Mouse (Mus musculus) spleen, postnatal 14 days (tissue): ENCODE data around the gene Nme7.

Source experiments
- DNase-seq, 2 experiments: peaks; one replicate each; pipeline ENCODE4 v3.0.0; 2021 to 2022; ENCODE audit warnings: low spot score in 2 of 2

The Nme7 gene

GRCm38 (mm10) chr1:164319542-164320140, 15.7 kb downstream of the Nme7 start:
- no peak for DNase-seq

GRCm38 (mm10) chr1:164320731-164321130, 16.8 kb downstream of the Nme7 start:
- no peak for DNase-seq

- DNase-seq: no peak
Measured at GRCm38 (mm10) chr1:164321408-164321807, 17.5 kb downstream of the Nme7 start.

- DNase-seq: no peak
Measured at GRCm38 (mm10) chr1:164322987-164323650, 19.2 kb downstream of the Nme7 start.

- DNase-seq: no peak
Measured at GRCm38 (mm10) chr1:164324221-164324620, 20.3 kb downstream of the Nme7 start.

- no peak for DNase-seq
Measured at GRCm38 (mm10) chr1:164324878-164325277, 21.0 kb downstream of the Nme7 start.

- DNase-seq: no peak
Measured at GRCm38 (mm10) chr1:164326600-164327155, 22.8 kb downstream of the Nme7 start.

GRCm38 (mm10) chr1:164327764-164328163, 23.8 kb downstream of the Nme7 start:
- DNase-seq: no peak

- DNase-seq: no peak
Measured at GRCm38 (mm10) chr1:164332559-164332958, 28.6 kb downstream of the Nme7 start.

GRCm38 (mm10) chr1:164335435-164335834, 31.5 kb downstream of the Nme7 start:
- no peak for DNase-seq

- DNase-seq: no peak
Measured at GRCm38 (mm10) chr1:164335846-164336245, 31.9 kb downstream of the Nme7 start.

GRCm38 (mm10) chr1:164342161-164342560, 38.2 kb downstream of the Nme7 start:
- DNase-seq: peak in 1 of 2 experiments; percentile 20

GRCm38 (mm10) chr1:164353443-164353842, 49.5 kb downstream of the Nme7 start:
- no peak for DNase-seq

- no peak for DNase-seq
Measured at GRCm38 (mm10) chr1:164357995-164358394, 54.1 kb downstream of the Nme7 start.

GRCm38 (mm10) chr1:164361997-164362396, 58.1 kb downstream of the Nme7 start:
- DNase-seq: no peak

GRCm38 (mm10) chr1:164366156-164367128, 62.5 kb downstream of the Nme7 start:
- peak; percentile 46 to 66 for DNase-seq

GRCm38 (mm10) chr1:164368152-164368551, 64.2 kb downstream of the Nme7 start:
- no peak for DNase-seq

GRCm38 (mm10) chr1:164369781-164370180, 65.9 kb downstream of the Nme7 start:
- no peak for DNase-seq

- DNase-seq: no peak
Measured at GRCm38 (mm10) chr1:164373029-164373428, 69.1 kb downstream of the Nme7 start.

- DNase-seq: no peak
Measured at GRCm38 (mm10) chr1:164374020-164374419, 70.1 kb downstream of the Nme7 start.

GRCm38 (mm10) chr1:164375626-164376025, 71.7 kb downstream of the Nme7 start:
- no peak for DNase-seq
